Mouse (Mus musculus): ENCODE results near the gene H60c. TPM values are rescaled to one million over a fixed set of nuclear protein-coding genes. Genes with fewer than 3 reads are reported as not detected.
A peak's percentile ranks its signal among the peaks of the same experiment; 100 is the strongest.
"Not testable (repeated sequence)": the region's sequence is repeated elsewhere in the genome, so short reads cannot be mapped to it uniquely, and the experiment has no call there.

H60c gene
- polyA plus RNA-seq, 1 experiment = not detected

DNA sequence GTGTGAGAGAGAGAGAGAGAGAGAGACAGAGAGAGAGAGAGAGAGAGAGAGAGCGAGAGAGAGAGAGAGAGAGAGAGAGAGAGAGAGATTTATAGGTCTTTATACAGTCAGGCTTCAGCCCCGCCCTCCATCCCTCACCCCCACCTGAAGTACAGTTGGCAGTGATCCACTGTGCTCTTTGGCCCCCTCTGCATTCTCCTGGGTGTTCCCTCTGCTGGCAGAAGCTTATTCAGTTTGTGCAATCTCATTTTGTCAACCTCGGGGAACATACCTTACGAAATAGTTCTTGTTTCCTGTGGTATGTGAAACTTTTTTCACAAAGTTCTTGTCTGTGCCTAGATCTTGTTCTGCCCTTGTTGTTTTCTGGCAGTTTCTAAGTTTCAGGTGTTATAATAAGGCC is 3.5 kb upstream of the H60c start:
- no peaks in the 10 kb centered on the region for H3K27me3 ChIP-seq (ENCODE audit: control insufficient read depth, insufficient read depth, low read length)
- no peak overlapping the region for H3K27ac ChIP-seq (ENCODE audit: control insufficient read depth, insufficient read depth, low read length)
- DNase-seq = no peak
- TF ChIP-seq CTCF (IDR thresholded peaks at IDR 0.05; ENCODE audit: borderline replicate concordance, control insufficient read depth, extremely low read depth, insufficient read depth, low read length, poor library complexity) (no peak), POLR2A (IDR thresholded peaks at IDR 0.05; ENCODE audit: control insufficient read depth, extremely low read depth, insufficient read depth, low read length, poor library complexity) (no peak)
- H3K4me1 ChIP-seq (replicated peaks; ENCODE audit: control insufficient read depth, insufficient read depth, low read length) = no peaks in the 10 kb centered on the region
- H3K36me3 ChIP-seq (ENCODE audit: control insufficient read depth, insufficient read depth, low read length) = no peaks in the 10 kb centered on the region
- H3K4me3 ChIP-seq (ENCODE audit: control insufficient read depth, insufficient read depth, low read length) = no peak overlapping the region
- 7% methylated on average over 3 of the region's 4 CpGs for WGBS

DNA sequence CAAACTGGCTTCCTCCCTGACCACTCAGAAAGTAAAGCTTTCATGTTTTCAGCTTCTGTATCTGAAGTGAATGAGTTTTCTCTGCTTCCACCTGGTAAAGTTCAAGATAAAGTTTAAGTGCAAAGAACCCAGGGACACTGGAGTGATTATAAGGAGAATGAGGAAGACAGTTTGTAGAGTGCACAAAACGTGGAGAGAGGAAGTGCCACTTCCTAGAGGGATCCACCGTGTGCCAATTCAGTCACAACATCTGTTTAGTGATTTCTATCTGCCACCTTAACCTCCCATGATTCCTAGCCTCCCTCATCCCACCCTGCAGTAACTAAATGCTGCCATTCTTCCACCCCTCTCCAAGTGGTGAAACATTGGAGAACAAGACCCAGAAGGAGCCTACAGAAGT is 842 bp downstream of the H60c start:
- Histone ChIP-seq H3K36me3 (ENCODE audit: control insufficient read depth, insufficient read depth, low read length) (no peaks in the 10 kb centered on the region), H3K4me3 (ENCODE audit: control insufficient read depth, insufficient read depth, low read length) (no peak overlapping the region), H3K27ac (ENCODE audit: control insufficient read depth, insufficient read depth, low read length) (no peak overlapping the region), H3K27me3 (ENCODE audit: control insufficient read depth, insufficient read depth, low read length) (no peaks in the 10 kb centered on the region), H3K4me1 (replicated peaks; ENCODE audit: control insufficient read depth, insufficient read depth, low read length) (no peaks in the 10 kb centered on the region)
- TF ChIP-seq CTCF (IDR thresholded peaks at IDR 0.05; ENCODE audit: borderline replicate concordance, control insufficient read depth, extremely low read depth, insufficient read depth, low read length, poor library complexity) (no peak), POLR2A (IDR thresholded peaks at IDR 0.05; ENCODE audit: control insufficient read depth, extremely low read depth, insufficient read depth, low read length, poor library complexity) (no peak)
- DNase-seq = no peak
- WGBS = 3% methylated on average over 2 of the region's 2 CpGs

DNA sequence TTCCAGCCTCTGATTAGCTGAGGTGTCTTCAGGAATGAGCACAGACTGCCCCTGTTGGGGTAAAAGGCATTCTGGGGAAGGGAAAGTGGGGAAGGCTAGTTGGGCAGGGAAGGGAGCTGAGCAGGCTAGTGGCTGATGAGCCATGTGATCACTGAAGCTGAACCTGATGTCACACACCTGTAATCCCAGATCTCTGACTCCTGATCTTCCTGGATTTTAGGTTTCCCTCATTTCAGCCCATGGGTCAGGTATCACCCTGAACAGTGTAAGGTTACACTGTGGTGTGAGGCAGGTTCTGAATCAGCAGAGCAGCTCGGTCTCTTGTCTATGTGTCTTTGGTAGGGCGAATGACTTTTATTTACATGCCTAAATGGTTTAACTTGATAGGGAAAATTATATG is 4.8 kb downstream of the H60c start:
- no peak for TF ChIP-seq CTCF (IDR thresholded peaks at IDR 0.05; ENCODE audit: borderline replicate concordance, control insufficient read depth, extremely low read depth, insufficient read depth, low read length, poor library complexity)
- no peak for TF ChIP-seq POLR2A (IDR thresholded peaks at IDR 0.05; ENCODE audit: control insufficient read depth, extremely low read depth, insufficient read depth, low read length, poor library complexity)
- H3K4me1 ChIP-seq (replicated peaks; ENCODE audit: control insufficient read depth, insufficient read depth, low read length) = no peaks in the 10 kb centered on the region
- H3K27ac ChIP-seq (ENCODE audit: control insufficient read depth, insufficient read depth, low read length) = no peak overlapping the region
- no peak overlapping the region for H3K4me3 ChIP-seq (ENCODE audit: control insufficient read depth, insufficient read depth, low read length)
- H3K36me3 ChIP-seq (ENCODE audit: control insufficient read depth, insufficient read depth, low read length) = no peaks in the 10 kb centered on the region
- no peaks in the 10 kb centered on the region for H3K27me3 ChIP-seq (ENCODE audit: control insufficient read depth, insufficient read depth, low read length)
- WGBS = 94% methylated on average over 2 of the region's 2 CpGs
- no peak for DNase-seq

DNA sequence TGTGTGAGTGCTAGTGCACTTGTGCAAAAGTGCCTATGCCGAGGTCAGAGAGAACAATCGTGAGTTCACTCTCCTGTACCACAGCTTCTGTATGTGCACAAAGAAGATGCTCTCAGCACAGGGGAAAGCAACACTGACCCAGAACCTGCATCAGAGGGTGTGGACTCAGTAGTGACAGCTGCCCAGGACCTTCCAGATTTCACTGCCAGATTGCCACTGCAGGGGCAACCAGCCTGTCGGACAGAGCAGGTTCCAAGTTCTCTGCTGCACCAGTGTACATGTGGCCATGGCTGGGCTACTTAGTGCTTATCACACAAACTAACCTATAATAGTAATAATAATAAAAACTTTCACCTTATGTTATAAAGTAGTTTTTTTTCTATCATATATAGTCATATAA is 10.2 kb downstream of the H60c start:
- H3K27ac ChIP-seq (ENCODE audit: control insufficient read depth, insufficient read depth, low read length) = no peak overlapping the region
- no peak overlapping the region for H3K4me3 ChIP-seq (ENCODE audit: control insufficient read depth, insufficient read depth, low read length)
- 96% methylated on average over 3 of the region's 3 CpGs for WGBS
- H3K27me3 ChIP-seq (ENCODE audit: control insufficient read depth, insufficient read depth, low read length) = no peaks in the 10 kb centered on the region
- no peaks in the 10 kb centered on the region for H3K4me1 ChIP-seq (replicated peaks; ENCODE audit: control insufficient read depth, insufficient read depth, low read length)
- no peak for DNase-seq
- no peak for TF ChIP-seq POLR2A (IDR thresholded peaks at IDR 0.05; ENCODE audit: control insufficient read depth, extremely low read depth, insufficient read depth, low read length, poor library complexity)
- no peak for TF ChIP-seq CTCF (IDR thresholded peaks at IDR 0.05; ENCODE audit: borderline replicate concordance, control insufficient read depth, extremely low read depth, insufficient read depth, low read length, poor library complexity)
- H3K36me3 ChIP-seq (ENCODE audit: control insufficient read depth, insufficient read depth, low read length) = no peaks in the 10 kb centered on the region

DNA sequence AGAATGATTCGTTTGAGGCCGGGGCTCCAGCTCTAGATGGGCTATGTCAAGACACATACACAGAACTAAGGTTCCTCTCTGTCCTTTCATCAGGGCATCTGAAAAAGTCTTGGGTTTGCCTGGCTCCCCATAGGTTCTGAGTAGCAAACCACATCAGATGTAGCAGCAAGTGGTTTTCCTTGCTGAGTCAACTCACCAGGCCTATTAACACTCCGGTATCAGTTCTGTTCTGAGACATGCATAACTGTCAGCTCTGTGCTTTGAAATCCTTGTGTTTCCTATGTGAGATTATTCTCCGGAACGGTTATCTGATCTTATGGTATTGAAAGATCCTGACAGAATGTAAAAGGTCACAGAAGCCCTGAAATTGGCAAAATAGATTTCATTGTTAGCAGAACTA is 29.1 kb downstream of the H60c start:
- WGBS = 16% methylated on average over 5 of the region's 5 CpGs
- not testable (repeated sequence) for H3K36me3 ChIP-seq (ENCODE audit: control insufficient read depth, insufficient read depth, low read length); H3K4me1 ChIP-seq (replicated peaks; ENCODE audit: control insufficient read depth, insufficient read depth, low read length); DNase-seq; H3K27ac ChIP-seq (ENCODE audit: control insufficient read depth, insufficient read depth, low read length); H3K27me3 ChIP-seq (ENCODE audit: control insufficient read depth, insufficient read depth, low read length); H3K4me3 ChIP-seq (ENCODE audit: control insufficient read depth, insufficient read depth, low read length)

DNA sequence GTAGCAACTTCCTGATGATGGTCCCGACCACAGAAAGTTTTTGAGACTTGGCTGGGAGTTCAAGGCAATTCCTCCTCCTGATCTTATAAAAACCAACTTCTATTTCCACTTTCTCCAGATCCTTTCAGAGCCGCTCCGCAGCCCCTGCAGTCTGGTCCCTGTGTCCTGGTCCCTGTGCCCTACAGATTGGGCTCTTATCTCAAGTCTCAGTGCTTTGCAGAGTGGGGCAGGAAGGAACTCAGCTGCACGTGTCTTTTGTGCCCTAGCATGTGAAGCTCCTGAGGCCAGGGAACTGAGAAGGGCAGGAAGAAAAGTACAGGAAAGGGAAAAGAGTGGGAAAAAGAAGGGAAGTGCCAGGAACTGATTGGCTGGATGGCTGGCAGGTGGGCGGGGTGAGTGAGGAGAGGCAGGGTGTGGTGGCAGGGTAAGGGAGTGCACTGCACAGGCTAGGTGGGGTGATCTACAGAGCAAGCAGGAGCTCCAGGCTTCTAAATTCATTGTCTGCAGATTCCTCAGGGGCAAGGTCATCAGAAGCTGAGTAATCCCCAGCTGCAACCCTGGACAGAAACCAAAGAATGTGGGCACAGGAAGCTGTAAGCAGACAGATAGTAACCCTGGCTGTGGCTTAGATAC is 30.8 kb downstream of the H60c start:
- TF ChIP-seq POLR2A (IDR thresholded peaks at IDR 0.05; ENCODE audit: control insufficient read depth, extremely low read depth, insufficient read depth, low read length, poor library complexity) = no peak
- TF ChIP-seq CTCF (IDR thresholded peaks at IDR 0.05; ENCODE audit: borderline replicate concordance, control insufficient read depth, extremely low read depth, insufficient read depth, low read length, poor library complexity) = no peak
- peak; percentile 3 for DNase-seq
- Histone ChIP-seq H3K36me3 (ENCODE audit: control insufficient read depth, insufficient read depth, low read length) (no peaks in the 10 kb centered on the region), H3K4me1 (replicated peaks; ENCODE audit: control insufficient read depth, insufficient read depth, low read length) (no peaks in the 10 kb centered on the region), H3K27ac (ENCODE audit: control insufficient read depth, insufficient read depth, low read length) (no peak overlapping the region), H3K27me3 (ENCODE audit: control insufficient read depth, insufficient read depth, low read length) (no peaks in the 10 kb centered on the region), H3K4me3 (ENCODE audit: control insufficient read depth, insufficient read depth, low read length) (no peak overlapping the region)
- WGBS = 39% methylated on average over 5 of the region's 5 CpGs

DNA sequence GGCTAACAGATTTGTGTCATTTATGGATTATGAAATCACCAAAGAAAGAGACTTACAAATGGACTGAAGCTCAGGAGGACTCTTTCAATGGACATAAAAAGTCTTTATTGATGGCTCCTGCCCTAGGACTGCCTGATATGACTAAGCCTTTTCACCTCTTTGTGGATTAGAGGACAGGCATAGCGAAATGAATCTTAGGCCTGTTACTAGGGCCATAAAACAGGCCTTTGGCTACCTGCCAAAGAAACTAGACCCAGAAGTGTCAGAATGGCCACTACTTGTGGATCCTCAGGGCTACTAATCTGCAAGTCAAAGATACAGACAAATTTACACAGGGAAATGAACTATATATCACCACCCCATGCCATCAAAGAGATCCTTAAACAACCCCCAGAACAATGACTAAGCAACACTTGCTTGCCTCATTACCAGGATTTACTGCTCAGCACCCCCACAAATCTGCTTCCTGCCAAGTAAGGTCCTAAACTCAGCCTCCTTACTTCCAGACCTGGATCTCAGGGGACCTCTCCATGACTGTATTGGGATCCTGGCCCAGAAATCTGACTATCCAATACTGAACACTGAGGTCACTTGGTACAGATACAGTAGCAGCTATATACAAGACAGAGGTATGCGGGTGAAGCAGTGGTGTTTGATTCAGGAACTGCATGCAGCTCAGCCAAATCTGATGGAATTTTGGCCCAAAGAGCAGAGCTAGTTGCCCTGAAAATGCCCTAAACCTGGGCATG is 39.0 kb downstream of the H60c start:
- H3K27me3 ChIP-seq (ENCODE audit: control insufficient read depth, insufficient read depth, low read length) = no peaks in the 10 kb centered on the region
- no peak for DNase-seq
- H3K36me3 ChIP-seq (ENCODE audit: control insufficient read depth, insufficient read depth, low read length) = no peaks in the 10 kb centered on the region
- H3K4me1 ChIP-seq (replicated peaks; ENCODE audit: control insufficient read depth, insufficient read depth, low read length) = no peaks in the 10 kb centered on the region
- no peak overlapping the region for H3K27ac ChIP-seq (ENCODE audit: control insufficient read depth, insufficient read depth, low read length)
- 89% methylated on average over 2 of the region's 2 CpGs for WGBS
- no peak for TF ChIP-seq POLR2A (IDR thresholded peaks at IDR 0.05; ENCODE audit: control insufficient read depth, extremely low read depth, insufficient read depth, low read length, poor library complexity)
- no peak for TF ChIP-seq CTCF (IDR thresholded peaks at IDR 0.05; ENCODE audit: borderline replicate concordance, control insufficient read depth, extremely low read depth, insufficient read depth, low read length, poor library complexity)
- no peak overlapping the region for H3K4me3 ChIP-seq (ENCODE audit: control insufficient read depth, insufficient read depth, low read length)

Other genes starting within 250 kb of the H60c start
- gene Ppp1r14c, start 98.3 kb upstream of the H60c start, polyA plus RNA-seq (2012; rRNA removed) = 0.36 and 2.3 TPM in 2 replicates